8 mouse cellular contexts compared by ENCODE assay signal in genomic region chr11:78181830-78182357, GRCm38 (mm10). TPM values are rescaled to one million over a fixed set of nuclear protein-coding genes. Genes with fewer than 3 reads are reported as not detected.
DNase-seq lines count a peak whose midpoint lies in the region; ATAC-seq lines count a peak whose summit lies in the region.

No protein-coding gene starts in this region.

- H3K9me3 ChIP-seq in kidney, embryonic 16.5 days (ENCODE audit: low read length): no peaks in the 10 kb centered on the region
- no peaks in the 10 kb centered on the region for H3K9me3 ChIP-seq in embryonic facial prominence, embryonic 13.5 days
- H3K9me3 ChIP-seq in intestine, embryonic 16.5 days (ENCODE audit: control insufficient read depth, low read length): no peaks in the 10 kb centered on the region
- no peaks in the 10 kb centered on the region for H3K9me3 ChIP-seq in neural tube, embryonic 12.5 days

- DNase-seq in kidney, adult 11 months: no peak
- DNase-seq in layer of hippocampus, postnatal 25 days (ENCODE audit: extremely low spot score in 1 of 2, low spot score in 1 of 2): no peak
- no peak for DNase-seq in left cerebral cortex, adult 11 months (ENCODE audit: low spot score)

- H3K9ac ChIP-seq in kidney, embryonic 16.5 days (replicated peaks; ENCODE audit: low read length): peak overlapping the region; percentile 97
- H3K9ac ChIP-seq in embryonic facial prominence, embryonic 13.5 days: peak overlapping the region; percentile 97
- peak overlapping the region; percentile 97 for H3K9ac ChIP-seq in intestine, embryonic 16.5 days (ENCODE audit: low read depth, low read length)
- peak overlapping the region; percentile 92 for H3K9ac ChIP-seq in neural tube, embryonic 12.5 days

- peaks cover 53% of the 10 kb centered on the region for H3K4me1 ChIP-seq in kidney, embryonic 16.5 days (ENCODE audit: insufficient read depth, low read length)
- H3K4me1 ChIP-seq in embryonic facial prominence, embryonic 13.5 days: peaks cover 47% of the 10 kb centered on the region
- H3K4me1 ChIP-seq in intestine, embryonic 16.5 days (ENCODE audit: control insufficient read depth, insufficient read depth, low read length): peaks cover 41% of the 10 kb centered on the region
- peaks cover 45% of the 10 kb centered on the region for H3K4me1 ChIP-seq in neural tube, embryonic 12.5 days

- H3K27ac ChIP-seq in kidney, embryonic 16.5 days (ENCODE audit: low read length): no peak overlapping the region
- H3K27ac ChIP-seq in embryonic facial prominence, embryonic 13.5 days: no peak overlapping the region
- 0 out of 2 replicates have a peak overlapping the region, but pooled peaks have one; percentile 13 for H3K27ac ChIP-seq in intestine, embryonic 16.5 days (ENCODE audit: low read length)
- no peak overlapping the region for H3K27ac ChIP-seq in neural tube, embryonic 12.5 days

- ATAC-seq in kidney, embryonic 16.5 days (ENCODE audit: low FRiP score, low TSS enrichment): no peak
- ATAC-seq in embryonic facial prominence, embryonic 13.5 days (ENCODE audit: insufficient number of reproducible peaks, insufficient read depth, low FRiP score, low TSS enrichment, low read depth): no peak
- no peak for ATAC-seq in intestine, embryonic 16.5 days
- no peak for ATAC-seq in neural tube, embryonic 12.5 days (ENCODE audit: low FRiP score, low read depth)
- ATAC-seq in inflammation-experienced regulatory T-cells, adult 6 months: no peak

- H3K4me2 ChIP-seq in kidney, embryonic 16.5 days (replicated peaks; ENCODE audit: low read depth, low read length): peak overlapping the region; percentile 62
- H3K4me2 ChIP-seq in embryonic facial prominence, embryonic 13.5 days: peak overlapping the region; percentile 76
- peak overlapping the region; percentile 68 for H3K4me2 ChIP-seq in intestine, embryonic 16.5 days (ENCODE audit: low read depth, low read length)
- H3K4me2 ChIP-seq in neural tube, embryonic 12.5 days (replicated peaks): peak overlapping the region; percentile 80

- peaks cover 26% of the 10 kb centered on the region for H3K36me3 ChIP-seq in kidney, embryonic 16.5 days (ENCODE audit: insufficient read depth, low read length)
- H3K36me3 ChIP-seq in embryonic facial prominence, embryonic 13.5 days: peaks cover 32% of the 10 kb centered on the region
- H3K36me3 ChIP-seq in intestine, embryonic 16.5 days (ENCODE audit: control insufficient read depth, insufficient read depth, low read length): peaks cover 3% of the 10 kb centered on the region
- peaks cover 21% of the 10 kb centered on the region for H3K36me3 ChIP-seq in neural tube, embryonic 12.5 days

- H3K27me3 ChIP-seq in kidney, embryonic 16.5 days (ENCODE audit: insufficient read depth, low read length): no peaks in the 10 kb centered on the region
- H3K27me3 ChIP-seq in embryonic facial prominence, embryonic 13.5 days: no peaks in the 10 kb centered on the region
- H3K27me3 ChIP-seq in intestine, embryonic 16.5 days (replicated peaks; ENCODE audit: control insufficient read depth, insufficient read depth, low read length): no peaks in the 10 kb centered on the region
- no peaks in the 10 kb centered on the region for H3K27me3 ChIP-seq in neural tube, embryonic 12.5 days (replicated peaks)

- peak overlapping the region; percentile 90 for H3K4me3 ChIP-seq in kidney, embryonic 16.5 days (ENCODE audit: low read length)
- H3K4me3 ChIP-seq in embryonic facial prominence, embryonic 13.5 days: peak overlapping the region; percentile 68
- H3K4me3 ChIP-seq in intestine, embryonic 16.5 days (ENCODE audit: low read length): peak overlapping the region; percentile 94
- H3K4me3 ChIP-seq in neural tube, embryonic 12.5 days: peak overlapping the region; percentile 88

- WGBS in kidney, embryonic 16.5 days: 38% methylated on average over 2 of the region's 2 CpGs
- 44% methylated on average over 2 of the region's 2 CpGs for WGBS in embryonic facial prominence, embryonic 13.5 days
- 35% methylated on average over 2 of the region's 2 CpGs for WGBS in intestine, embryonic 16.5 days
- 46% methylated on average over 2 of the region's 2 CpGs for WGBS in neural tube, embryonic 12.5 days

RNA-seq across cellular contexts. Expression of gene Rpl23a, which starts 1.5 kb away (rescaled TPM):
- polyA plus RNA-seq in kidney, embryonic 16.5 days (2015; fragmentation: Nextera tagmentation; extraction: Ambion mirVana): 1,090 and 1,147 TPM in 2 replicates
- 1,597 and 1,678 TPM in 2 replicates for polyA plus RNA-seq in embryonic facial prominence, embryonic 13.5 days (2015; fragmentation: Nextera tagmentation; extraction: Ambion mirVana)
- polyA plus RNA-seq in intestine, embryonic 16.5 days (2015; fragmentation: Nextera tagmentation; extraction: Ambion mirVana): 1,166 and 1,241 TPM in 2 replicates
- 895 and 982 TPM in 2 replicates for polyA plus RNA-seq in neural tube, embryonic 12.5 days (2016; fragmentation: Nextera tagmentation; extraction: Ambion mirVana)
- total RNA-seq in layer of hippocampus, postnatal 25 days (2021): 100 to 1,000 TPM; 678 to 771 TPM
- polyA plus RNA-seq in inflammation-experienced regulatory T-cells, adult 6 months (2017; shearing (Covaris generic)): 1,000 to 10,000 TPM; 2,768 to 4,435 (median 3,801) TPM

RNA-seq across cellular contexts. Expression of gene Tlcd1, which starts 5.4 kb away (rescaled TPM):
- 35.1 and 36.1 TPM in 2 replicates for polyA plus RNA-seq in kidney, embryonic 16.5 days (2015; fragmentation: Nextera tagmentation; extraction: Ambion mirVana)
- polyA plus RNA-seq in embryonic facial prominence, embryonic 13.5 days (2015; fragmentation: Nextera tagmentation; extraction: Ambion mirVana): 15.4 and 17.2 TPM in 2 replicates
- 39.5 and 44.2 TPM in 2 replicates for polyA plus RNA-seq in intestine, embryonic 16.5 days (2015; fragmentation: Nextera tagmentation; extraction: Ambion mirVana)
- 8.2 and 10.5 TPM in 2 replicates for polyA plus RNA-seq in neural tube, embryonic 12.5 days (2016; fragmentation: Nextera tagmentation; extraction: Ambion mirVana)
- total RNA-seq in layer of hippocampus, postnatal 25 days (2021): 10 to 100 TPM; 23.8 to 29.7 TPM
- polyA plus RNA-seq in inflammation-experienced regulatory T-cells, adult 6 months (2017; shearing (Covaris generic)): 1 to 10 TPM; 2.7 to 3.6 (median 3.2) TPM

RNA-seq across cellular contexts. Expression of gene Nek8, which starts 5.4 kb away (rescaled TPM):
- polyA plus RNA-seq in kidney, embryonic 16.5 days (2015; fragmentation: Nextera tagmentation; extraction: Ambion mirVana): 27.9 and 29.1 TPM in 2 replicates
- 17.4 and 18.1 TPM in 2 replicates for polyA plus RNA-seq in embryonic facial prominence, embryonic 13.5 days (2015; fragmentation: Nextera tagmentation; extraction: Ambion mirVana)
- polyA plus RNA-seq in intestine, embryonic 16.5 days (2015; fragmentation: Nextera tagmentation; extraction: Ambion mirVana): 14.9 and 17.1 TPM in 2 replicates
- 10.2 and 11.1 TPM in 2 replicates for polyA plus RNA-seq in neural tube, embryonic 12.5 days (2016; fragmentation: Nextera tagmentation; extraction: Ambion mirVana)
- 1 to 10 TPM; 3.1 to 3.3 TPM for total RNA-seq in layer of hippocampus, postnatal 25 days (2021)
- polyA plus RNA-seq in inflammation-experienced regulatory T-cells, adult 6 months (2017; shearing (Covaris generic)): 10 to 100 TPM in 2 of 3 experiments, 1 to 10 TPM in 1; 9.1 to 13.2 (median 11.3) TPM

RNA-seq across cellular contexts. Expression of gene Rab34, which starts 6.3 kb away (rescaled TPM):
- polyA plus RNA-seq in kidney, embryonic 16.5 days (2015; fragmentation: Nextera tagmentation; extraction: Ambion mirVana): 128 and 130 TPM in 2 replicates
- polyA plus RNA-seq in embryonic facial prominence, embryonic 13.5 days (2015; fragmentation: Nextera tagmentation; extraction: Ambion mirVana): 172 and 188 TPM in 2 replicates
- polyA plus RNA-seq in intestine, embryonic 16.5 days (2015; fragmentation: Nextera tagmentation; extraction: Ambion mirVana): 71.0 and 73.4 TPM in 2 replicates
- 71.0 and 76.5 TPM in 2 replicates for polyA plus RNA-seq in neural tube, embryonic 12.5 days (2016; fragmentation: Nextera tagmentation; extraction: Ambion mirVana)
- total RNA-seq in layer of hippocampus, postnatal 25 days (2021): 10 to 100 TPM; 26.1 to 37.3 TPM
- polyA plus RNA-seq in inflammation-experienced regulatory T-cells, adult 6 months (2017; shearing (Covaris generic)): 1 to 10 TPM in 1 of 3 experiments, not detected in 2; 1.4 TPM

RNA-seq across cellular contexts. Expression of gene Proca1, which starts 11.3 kb away (rescaled TPM):
- 4.5 and 4.8 TPM in 2 replicates for polyA plus RNA-seq in kidney, embryonic 16.5 days (2015; fragmentation: Nextera tagmentation; extraction: Ambion mirVana)
- polyA plus RNA-seq in embryonic facial prominence, embryonic 13.5 days (2015; fragmentation: Nextera tagmentation; extraction: Ambion mirVana): 3.2 and 4.1 TPM in 2 replicates
- 1.8 and 2.3 TPM in 2 replicates for polyA plus RNA-seq in intestine, embryonic 16.5 days (2015; fragmentation: Nextera tagmentation; extraction: Ambion mirVana)
- polyA plus RNA-seq in neural tube, embryonic 12.5 days (2016; fragmentation: Nextera tagmentation; extraction: Ambion mirVana): 2.5 and 2.9 TPM in 2 replicates
- 1 to 10 TPM; 5.0 to 5.4 TPM for total RNA-seq in layer of hippocampus, postnatal 25 days (2021)
- polyA plus RNA-seq in inflammation-experienced regulatory T-cells, adult 6 months (2017; shearing (Covaris generic)): 1 to 10 TPM; 1.9 to 5.4 (median 3.5) TPM
